Mouse (Mus musculus) spleen, adult 2 months (tissue): ENCODE results near the gene Mybbp1a.

Experiments
- CTCF ChIP-seq: fragments of 200-500 bp; IDR thresholded peaks from 2 replicates; pipeline ENCODE4 v1.5.1; 2011; ENCODE audit warnings: mild to moderate bottlenecking, inconsistent platforms; ENCODE audit not compliant: insufficient read depth, insufficient read length, insufficient replicate concordance; ENCODE audit errors: extremely low read depth
- POLR2A ChIP-seq: fragments of 200-500 bp; IDR thresholded peaks from 2 replicates; pipeline ENCODE4 v1.6.1; 2011; ENCODE audit warnings: low read depth, low read length, inconsistent platforms

GRCm38 (mm10) chr11:72484549-72484948 lies 43.4 kb downstream of the Mybbp1a start:
- TF ChIP-seq POLR2A (no peak), CTCF (no peak)
